Mouse (Mus musculus) heart, embryonic 14.5 days (tissue): Measurements from ENCODE around the gene Nynrin. TPM values are rescaled to one million over a fixed set of nuclear protein-coding genes. Genes with fewer than 3 reads are reported as not detected.

Experiments
- ATAC-seq: fragments of 200-750 bp; cut with Nextera tagmentation; 2 replicates; pipeline ENCODE4 v1.8.0; 2017; ENCODE audit warnings: low read depth, moderate TSS enrichment; ENCODE audit not compliant: insufficient number of reproducible peaks, insufficient read depth, low FRiP score
- H3K27ac ChIP-seq, 2 experiments: fragments of 200-500 bp in 1 of 2; fragments of 300-500 bp in 1 of 2; sonication (generic) in 1 of 2; replicated peaks in 1 of 2; 2 replicates each; pipeline ENCODE4 v1.5.1; 2012 to 2014; ENCODE audit warnings: low read depth in 2 of 2, low read length in 2 of 2, control low read depth in 1 of 2, mild to moderate bottlenecking in 1 of 2, mixed read lengths in 1 of 2; ENCODE audit not compliant: control insufficient read depth in 1 of 2, insufficient read depth in 1 of 2
- H3K27me3 ChIP-seq: fragments of 300-500 bp; sonication (generic); 2 replicates; pipeline ENCODE4 v1.6.1; 2014; ENCODE audit warnings: mild to moderate bottlenecking, low read length, control low read depth; ENCODE audit not compliant: control insufficient read depth, insufficient read depth
- H3K36me3 ChIP-seq: fragments of 300-500 bp; sonication (generic); 2 replicates; pipeline ENCODE4 v1.6.1; 2014; ENCODE audit warnings: mild to moderate bottlenecking, control low read depth, low read length, mixed read lengths; ENCODE audit not compliant: control insufficient read depth, insufficient read depth
- H3K4me1 ChIP-seq, 2 experiments: fragments of 200-500 bp in 1 of 2; fragments of 300-500 bp in 1 of 2; sonication (generic) in 1 of 2; 2 replicates each; pipeline ENCODE4 v1.6.1; 2012 to 2014; ENCODE audit warnings: low read length in 2 of 2, control low read depth in 1 of 2, mixed read lengths in 1 of 2; ENCODE audit not compliant: control insufficient read depth in 2 of 2, insufficient read depth in 2 of 2
- H3K4me2 ChIP-seq: fragments of 300-500 bp; sonication (generic); 2 replicates; pipeline ENCODE4 v1.6.1; 2014; ENCODE audit warnings: mild to moderate bottlenecking, low read length
- H3K4me3 ChIP-seq, 2 experiments: fragments of 200-500 bp in 1 of 2; fragments of 300-500 bp in 1 of 2; sonication (generic) in 1 of 2; 2 replicates each; pipeline ENCODE4 v1.5.1; 2012 to 2014; ENCODE audit warnings: low read length in 2 of 2, mild to moderate bottlenecking in 2 of 2, control low read depth in 1 of 2, low read depth in 1 of 2, moderate library complexity in 1 of 2; ENCODE audit not compliant: control insufficient read depth in 1 of 2, insufficient read depth in 1 of 2
- H3K9ac ChIP-seq: fragments of 300-500 bp; sonication (generic); 2 replicates; pipeline ENCODE4 v1.6.1; 2014; ENCODE audit warnings: mild to moderate bottlenecking, low read length
- H3K9me3 ChIP-seq: fragments of 300-500 bp; sonication (generic); 2 replicates; pipeline ENCODE4 v1.6.1; 2016; ENCODE audit warnings: low read length, control low read depth; ENCODE audit not compliant: control insufficient read depth
- WGBS: fragments of 180-500 bp; shearing (Covaris S2); extraction: QIAGEN DNeasy Blood & Tissue Kit; methylation state at CpG from one replicate; pipeline ENCODE4 v1.1.7; 2014; 5-methylcytosine and 5-hydroxymethylcytosine counted together
- polyA plus RNA-seq: library from polyadenylated mRNA; unstranded; fragments of >200 nt; fragmentation: Nextera tagmentation; extraction: Ambion mirVana; gene quantifications from 2 replicates; pipeline ENCODE4 v1.2.1, GENCODE M21; 2014

Nynrin gene
- polyA plus RNA-seq, 1 experiment from 2014 or later, result 12.4 TPM

- Histone ChIP-seq H3K4me1 (peaks cover 9 to 17% of the 10 kb centered on the region in 2 experiments), H3K27ac (no peak overlapping the region), H3K4me2 (no peak overlapping the region), H3K9ac (no peak overlapping the region), H3K9me3 (no peaks in the 10 kb centered on the region), H3K27me3 (no peaks in the 10 kb centered on the region), H3K4me3 (no peak overlapping the region), H3K36me3 (peaks cover 59% of the 10 kb centered on the region)
- 82% methylated on average over 17 of the region's 17 CpGs for WGBS
- 0 out of 2 replicates have a peak, but pooled peaks have one; percentile 23 for ATAC-seq
Observed at GRCm38 (mm10) chr14:55872551-55872950, 18.7 kb downstream of the Nynrin start.

GRCm38 (mm10) chr14:55873242-55873713 lies 19.5 kb downstream of the Nynrin start:
- no peaks in the 10 kb centered on the region for H3K27me3 ChIP-seq
- H3K4me2 ChIP-seq, result peak overlapping the region; percentile 50
- H3K9me3 ChIP-seq, result no peaks in the 10 kb centered on the region
- no peak overlapping the region for H3K27ac ChIP-seq
- no peak overlapping the region for H3K4me3 ChIP-seq
- peaks cover 52% of the 10 kb centered on the region for H3K36me3 ChIP-seq
- H3K4me1 ChIP-seq, result peaks cover 13 to 22% of the 10 kb centered on the region in 2 experiments
- WGBS, result 76% methylated on average over 8 of the region's 8 CpGs
- ATAC-seq, result no peak
- H3K9ac ChIP-seq, result peak overlapping the region; percentile 28; the same call in 1 of the 2 replicates

GRCm38 (mm10) chr14:55873714-55874683 lies 20.2 kb downstream of the Nynrin start:
- Histone ChIP-seq H3K4me2 (peak overlapping the region; percentile 50), H3K27ac (peak overlapping the region in 1 of 2 experiments; percentile 7; a peak in 1 of 4 replicates), H3K27me3 (no peaks in the 10 kb centered on the region), H3K36me3 (peaks cover 45% of the 10 kb centered on the region), H3K4me3 (peak overlapping the region in 1 of 2 experiments; percentile 11; a peak in 2 of 4 replicates), H3K9ac (peak overlapping the region; percentile 28; the same call in 1 of the 2 replicates), H3K9me3 (no peaks in the 10 kb centered on the region), H3K4me1 (peaks cover 15 to 26% of the 10 kb centered on the region in 2 experiments)
- 11% methylated on average over 30 of the region's 30 CpGs for WGBS
- no peak for ATAC-seq

GRCm38 (mm10) chr14:55877469-55878315 lies 23.9 kb downstream of the Nynrin start:
- H3K9ac ChIP-seq, result 0 out of 2 replicates have a peak overlapping the region, but pooled peaks have one; percentile 16
- H3K4me2 ChIP-seq, result peak overlapping the region; percentile 35
- no peaks in the 10 kb centered on the region for H3K9me3 ChIP-seq
- no peak overlapping the region for H3K4me3 ChIP-seq
- H3K27ac ChIP-seq, result 0 out of 4 replicates have a peak overlapping the region, but pooled peaks of 1 of the 2 experiments have one; percentile 6
- no peak for ATAC-seq
- H3K27me3 ChIP-seq, result no peaks in the 10 kb centered on the region
- WGBS, result 12% methylated on average over 14 of the region's 14 CpGs
- peaks cover 15 to 26% of the 10 kb centered on the region in 2 experiments for H3K4me1 ChIP-seq
- H3K36me3 ChIP-seq, result peaks cover 8% of the 10 kb centered on the region

- H3K4me3 ChIP-seq, result no peak overlapping the region
- H3K36me3 ChIP-seq, result peaks cover under 1% of the 10 kb centered on the region; the same call in 1 of the 2 replicates
- H3K4me1 ChIP-seq, result peaks cover 13 to 21% of the 10 kb centered on the region in 2 experiments
- H3K27me3 ChIP-seq, result no peaks in the 10 kb centered on the region
- peak overlapping the region; percentile 35 for H3K4me2 ChIP-seq
- no peak overlapping the region for H3K27ac ChIP-seq
- WGBS, result 13% methylated on average over 7 of the region's 7 CpGs
- no peak for ATAC-seq
- no peaks in the 10 kb centered on the region for H3K9me3 ChIP-seq
- no peak overlapping the region for H3K9ac ChIP-seq
Observed at GRCm38 (mm10) chr14:55878316-55878940, 24.6 kb downstream of the Nynrin start.

- H3K27ac ChIP-seq, result no peak overlapping the region
- WGBS, result 43% methylated on average over 1 of the region's 1 CpGs
- no peak overlapping the region for H3K4me2 ChIP-seq
- no peak overlapping the region for H3K9ac ChIP-seq
- H3K4me1 ChIP-seq, result peaks cover 15 to 23% of the 10 kb centered on the region in 2 experiments
- H3K9me3 ChIP-seq, result no peaks in the 10 kb centered on the region
- H3K36me3 ChIP-seq, result no peaks in the 10 kb centered on the region
- H3K4me3 ChIP-seq, result no peak overlapping the region
- no peak for ATAC-seq
- no peaks in the 10 kb centered on the region for H3K27me3 ChIP-seq
Observed at GRCm38 (mm10) chr14:55879623-55880022, 25.8 kb downstream of the Nynrin start.

- no peak overlapping the region for H3K4me2 ChIP-seq
- no peak for ATAC-seq
- H3K27me3 ChIP-seq, result no peaks in the 10 kb centered on the region
- H3K9me3 ChIP-seq, result no peaks in the 10 kb centered on the region
- H3K4me3 ChIP-seq, result no peak overlapping the region
- H3K9ac ChIP-seq, result no peak overlapping the region
- H3K4me1 ChIP-seq, result peaks cover 19 to 25% of the 10 kb centered on the region in 2 experiments
- H3K27ac ChIP-seq, result no peak overlapping the region
- no peaks in the 10 kb centered on the region for H3K36me3 ChIP-seq
- 64% methylated on average over 8 of the region's 8 CpGs for WGBS
Observed at GRCm38 (mm10) chr14:55880982-55881381, 27.2 kb downstream of the Nynrin start.
